Mouse (Mus musculus) intestine, embryonic 14.5 days (tissue): ENCODE data around the gene Lypd6b. TPM values are rescaled to one million over a fixed set of nuclear protein-coding genes. Genes with fewer than 3 reads are reported as not detected.

Source experiments
- ATAC-seq: fragments of 200-750 bp; cut with Nextera tagmentation; replicated peaks from 2 replicates; pipeline ENCODE4 v1.8.0; 2017; ENCODE audit warnings: low read depth, moderate number of reproducible peaks, moderate TSS enrichment, moderate library complexity; ENCODE audit not compliant: low FRiP score, low TSS enrichment
- DNase-seq: peaks from one replicate; pipeline ENCODE4 v3.0.0-alpha.2; 2018; ENCODE audit warnings: low spot score
- H3K27ac ChIP-seq: fragments of 300-500 bp; sonication (generic); 2 replicates; pipeline ENCODE4 v1.5.1; 2014; ENCODE audit warnings: low read depth, mild to moderate bottlenecking, control low read depth
- H3K27me3 ChIP-seq: fragments of 300-500 bp; sonication (generic); replicated peaks from 2 replicates; pipeline ENCODE4 v1.6.1; 2014; ENCODE audit warnings: low read length, control low read depth; ENCODE audit not compliant: control insufficient read depth, insufficient read depth
- H3K36me3 ChIP-seq: fragments of 300-500 bp; sonication (generic); 2 replicates; pipeline ENCODE4 v1.6.1; 2014; ENCODE audit warnings: low read length, control low read depth; ENCODE audit not compliant: control insufficient read depth, insufficient read depth
- H3K4me1 ChIP-seq: fragments of 300-500 bp; sonication (generic); replicated peaks from 2 replicates; pipeline ENCODE4 v1.6.1; 2014; ENCODE audit warnings: low read length, control low read depth, mixed read lengths; ENCODE audit not compliant: control insufficient read depth, insufficient read depth
- H3K4me2 ChIP-seq: fragments of 300-500 bp; sonication (generic); 2 replicates; pipeline ENCODE4 v1.6.1; 2014; ENCODE audit warnings: low read length
- H3K4me3 ChIP-seq: fragments of 300-500 bp; sonication (generic); 2 replicates; pipeline ENCODE4 v1.5.1; 2014; ENCODE audit warnings: low read depth, low read length, control low read depth, mixed read lengths
- H3K9ac ChIP-seq: fragments of 300-500 bp; sonication (generic); 2 replicates; pipeline ENCODE4 v1.6.1; 2014; ENCODE audit warnings: mild to moderate bottlenecking, low read length
- H3K9me3 ChIP-seq: fragments of 300-500 bp; sonication (generic); 2 replicates; pipeline ENCODE4 v1.6.1; 2016; ENCODE audit warnings: low read length, control low read depth; ENCODE audit not compliant: control insufficient read depth
- WGBS: fragments of 180-500 bp; shearing (Covaris S2); extraction: QIAGEN DNeasy Blood & Tissue Kit; methylation state at CpG from one replicate; pipeline ENCODE4 v1.1.7; 2014; 5-methylcytosine and 5-hydroxymethylcytosine counted together
- polyA plus RNA-seq: library from polyadenylated mRNA; unstranded; fragments of >200 nt; fragmentation: Nextera tagmentation; extraction: Ambion mirVana; gene quantifications from 2 replicates; pipeline ENCODE4 v1.2.1, GENCODE M21; 2014

Gene Lypd6b
- polyA plus RNA-seq, 1 experiment from 2014 or later: 3.0 TPM

GRCm38 (mm10) chr2:49845104-49845503 lies 57.6 kb downstream of the Lypd6b start:
- no peaks in the 10 kb centered on the region for H3K9me3 ChIP-seq
- WGBS: 66% methylated on average over 7 of the region's 7 CpGs
- no peak overlapping the region for H3K4me3 ChIP-seq
- no peaks in the 10 kb centered on the region for H3K27me3 ChIP-seq
- H3K4me1 ChIP-seq: no peaks in the 10 kb centered on the region
- no peak overlapping the region for H3K9ac ChIP-seq
- DNase-seq (no peak), ATAC-seq (no peak)
- H3K27ac ChIP-seq: no peak overlapping the region
- H3K36me3 ChIP-seq: no peaks in the 10 kb centered on the region
- no peak overlapping the region for H3K4me2 ChIP-seq

- no peak for ATAC-seq
- Histone ChIP-seq H3K27me3 (no peaks in the 10 kb centered on the region), H3K4me3 (no peak overlapping the region), H3K36me3 (no peaks in the 10 kb centered on the region), H3K4me2 (no peak overlapping the region), H3K9ac (no peak overlapping the region), H3K27ac (no peak overlapping the region), H3K4me1 (no peaks in the 10 kb centered on the region), H3K9me3 (no peaks in the 10 kb centered on the region)
- WGBS: 52% methylated on average over 3 of the region's 3 CpGs
- DNase-seq: no peak
These were observed 58.6 kb downstream of the Lypd6b start for GRCm38 (mm10) chr2:49846097-49846496.

GRCm38 (mm10) chr2:49846880-49847279 lies 59.4 kb downstream of the Lypd6b start:
- H3K27me3 ChIP-seq: no peaks in the 10 kb centered on the region
- H3K36me3 ChIP-seq: no peaks in the 10 kb centered on the region
- H3K9ac ChIP-seq: no peak overlapping the region
- H3K4me2 ChIP-seq: no peak overlapping the region
- ATAC-seq (no peak), DNase-seq (no peak)
- H3K9me3 ChIP-seq: no peaks in the 10 kb centered on the region
- 75% methylated on average over 3 of the region's 3 CpGs for WGBS
- no peaks in the 10 kb centered on the region for H3K4me1 ChIP-seq
- no peak overlapping the region for H3K4me3 ChIP-seq
- no peak overlapping the region for H3K27ac ChIP-seq

DNA sequence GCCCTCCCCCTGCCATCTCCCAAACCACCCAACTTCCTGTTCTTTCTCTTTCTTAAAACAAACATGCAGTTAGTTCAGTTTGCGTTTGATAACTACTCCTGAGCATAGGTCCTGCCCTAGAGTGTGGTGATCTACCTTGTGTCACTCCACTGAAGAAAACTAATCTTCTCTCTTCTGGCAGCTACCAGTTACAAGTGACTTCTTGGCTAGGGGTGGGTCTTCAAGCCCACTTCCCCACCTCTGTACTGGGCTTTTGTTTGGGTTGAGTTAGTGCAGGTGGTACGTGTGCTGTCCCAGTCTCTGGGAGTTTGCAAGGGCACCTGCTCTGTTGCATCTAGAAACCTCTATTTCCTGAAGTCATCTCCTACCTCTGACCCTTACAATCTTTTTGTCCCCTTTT lies 60.3 kb downstream of the Lypd6b start:
- no peaks in the 10 kb centered on the region for H3K4me1 ChIP-seq
- H3K36me3 ChIP-seq: no peaks in the 10 kb centered on the region
- 44% methylated on average over 2 of the region's 2 CpGs for WGBS
- H3K27me3 ChIP-seq: no peaks in the 10 kb centered on the region
- DNase-seq: no peak
- H3K9ac ChIP-seq: no peak overlapping the region
- H3K9me3 ChIP-seq: no peaks in the 10 kb centered on the region
- no peak overlapping the region for H3K4me3 ChIP-seq
- no peak overlapping the region for H3K27ac ChIP-seq
- no peak for ATAC-seq
- no peak overlapping the region for H3K4me2 ChIP-seq

GRCm38 (mm10) chr2:49849771-49850170 lies 62.3 kb downstream of the Lypd6b start:
- Histone ChIP-seq H3K4me3 (no peak overlapping the region), H3K27ac (no peak overlapping the region), H3K36me3 (no peaks in the 10 kb centered on the region), H3K9me3 (no peaks in the 10 kb centered on the region), H3K4me2 (no peak overlapping the region), H3K27me3 (no peaks in the 10 kb centered on the region), H3K9ac (no peak overlapping the region), H3K4me1 (no peaks in the 10 kb centered on the region)
- DNase-seq: no peak
- 79% methylated on average over 1 of the region's 1 CpGs for WGBS
- ATAC-seq: no peak

DNA sequence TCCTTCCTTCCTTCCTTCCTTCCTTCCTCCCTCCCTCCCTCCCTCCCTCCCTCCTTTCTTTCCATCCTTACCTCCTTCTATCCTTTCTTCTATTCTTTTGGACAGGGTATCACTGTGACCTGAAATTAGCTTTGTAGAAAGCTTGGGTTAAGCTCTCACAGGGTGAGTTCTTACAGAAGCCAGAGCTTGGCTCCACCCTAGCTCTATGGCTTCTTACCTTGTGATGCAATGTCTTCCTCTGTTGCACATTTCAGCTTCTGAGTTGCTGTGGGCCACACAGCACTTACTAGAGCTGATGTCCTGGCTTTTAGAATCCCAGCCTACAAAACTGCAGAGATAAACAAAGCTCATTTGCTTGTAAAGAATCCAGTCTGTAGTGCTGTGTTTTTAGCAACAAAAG lies 64.5 kb downstream of the Lypd6b start:
- H3K4me2 ChIP-seq: no peak overlapping the region
- H3K9me3 ChIP-seq: no peaks in the 10 kb centered on the region
- H3K4me1 ChIP-seq: peaks cover 5% of the 10 kb centered on the region; the same call in 1 of the 2 replicates
- no peak overlapping the region for H3K27ac ChIP-seq
- ATAC-seq (no peak), DNase-seq (no peak)
- H3K4me3 ChIP-seq: no peak overlapping the region
- no peaks in the 10 kb centered on the region for H3K36me3 ChIP-seq
- no peak overlapping the region for H3K9ac ChIP-seq
- H3K27me3 ChIP-seq: no peaks in the 10 kb centered on the region

DNA sequence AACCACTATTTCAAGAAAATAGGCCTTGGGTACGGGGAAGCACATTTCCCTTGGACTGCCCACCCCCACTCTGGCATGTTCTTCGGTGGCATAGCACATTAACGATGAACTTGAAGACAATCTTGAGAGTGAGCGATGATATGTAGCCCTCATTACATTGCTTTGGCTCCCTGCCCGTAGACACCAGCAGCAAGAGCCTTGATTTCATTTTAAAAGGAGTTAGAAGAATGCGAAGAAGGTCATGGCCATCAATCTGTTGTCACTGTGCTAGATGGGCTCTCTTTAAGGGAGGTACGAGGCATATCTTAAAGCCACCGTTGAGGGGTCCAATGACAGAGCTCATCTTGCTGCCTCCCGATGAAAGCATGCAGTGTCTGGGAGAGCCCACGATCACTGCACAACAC lies 68.7 kb downstream of the Lypd6b start:
- no peaks in the 10 kb centered on the region for H3K36me3 ChIP-seq
- H3K4me2 ChIP-seq: peak overlapping the region; percentile 21
- no peaks in the 10 kb centered on the region for H3K27me3 ChIP-seq
- no peaks in the 10 kb centered on the region for H3K9me3 ChIP-seq
- DNase-seq: no peak
- WGBS: 43% methylated on average over 10 of the region's 10 CpGs
- ATAC-seq: no peak
- H3K27ac ChIP-seq: no peak overlapping the region
- peaks cover 10% of the 10 kb centered on the region; the same call in 1 of the 2 replicates for H3K4me1 ChIP-seq
- H3K4me3 ChIP-seq: no peak overlapping the region
- H3K9ac ChIP-seq: no peak overlapping the region

DNA sequence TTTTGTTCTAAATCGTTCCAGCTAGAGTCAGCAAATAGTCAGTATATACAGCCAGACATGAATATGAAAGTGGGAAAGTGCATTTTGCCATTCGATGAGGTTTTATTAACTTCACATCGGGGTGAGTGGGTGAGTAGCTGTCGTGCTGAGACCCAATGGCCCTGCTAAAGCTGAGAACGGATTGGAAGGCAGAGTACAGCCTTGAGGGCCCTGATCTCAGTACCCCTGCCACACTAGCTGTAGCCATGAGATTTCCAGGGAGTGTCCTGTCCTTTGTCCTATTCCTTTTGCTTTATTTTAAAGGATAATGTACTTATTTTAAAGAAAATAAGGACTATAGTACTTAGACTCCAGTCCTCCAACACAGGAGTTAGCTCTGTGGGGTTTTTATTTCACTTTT lies 69.1 kb downstream of the Lypd6b start:
- Histone ChIP-seq H3K27ac (no peak overlapping the region), H3K4me1 (peaks cover 10% of the 10 kb centered on the region; the same call in 1 of the 2 replicates), H3K27me3 (no peaks in the 10 kb centered on the region), H3K9ac (no peak overlapping the region), H3K36me3 (no peaks in the 10 kb centered on the region), H3K4me2 (no peak overlapping the region), H3K9me3 (no peaks in the 10 kb centered on the region), H3K4me3 (no peak overlapping the region)
- WGBS: 71% methylated on average over 5 of the region's 5 CpGs
- no peak for ATAC-seq
- DNase-seq: no peak

DNA sequence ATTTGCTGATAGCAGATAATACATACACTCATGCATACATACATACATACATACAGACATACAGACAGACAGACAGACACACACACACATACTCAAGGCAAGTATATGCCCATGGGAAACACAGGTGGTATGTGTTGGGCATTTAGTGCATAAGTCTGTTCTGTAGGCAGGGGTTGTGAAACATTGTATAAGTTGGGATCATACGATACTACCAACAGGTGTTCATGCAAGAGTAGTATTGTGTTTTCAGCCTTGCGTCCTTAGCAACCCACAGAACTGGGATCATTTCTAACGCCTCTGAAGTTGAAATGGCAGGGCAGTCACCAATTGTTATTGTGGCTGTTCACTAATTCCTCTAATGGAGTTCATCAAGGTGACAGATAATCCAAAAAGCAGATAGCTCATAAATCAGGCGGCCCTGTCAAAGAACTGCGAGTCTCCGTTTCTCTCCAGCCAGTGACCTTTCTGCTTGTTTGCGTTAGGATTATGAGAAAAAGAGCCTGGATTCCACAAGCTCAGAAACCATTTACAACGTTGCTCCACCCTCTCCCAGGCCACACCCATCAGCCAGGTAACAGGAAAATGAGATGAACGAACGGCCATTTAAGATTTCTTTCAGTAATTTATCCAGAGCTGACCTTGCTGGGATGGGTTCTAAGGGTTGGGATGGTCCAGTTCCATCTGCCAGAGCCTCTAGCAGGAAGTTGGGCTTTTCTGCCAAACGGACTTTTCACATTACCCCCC lies 72.9 kb downstream of the Lypd6b start:
- no peak overlapping the region for H3K4me3 ChIP-seq
- 0 out of 2 replicates have a peak overlapping the region, but pooled peaks have one; percentile 22 for H3K4me2 ChIP-seq
- no peak overlapping the region for H3K9ac ChIP-seq
- 24% methylated on average over 11 of the region's 11 CpGs for WGBS
- no peak for DNase-seq
- H3K27ac ChIP-seq: no peak overlapping the region
- H3K27me3 ChIP-seq: no peaks in the 10 kb centered on the region
- peaks cover 10% of the 10 kb centered on the region; the same call in 1 of the 2 replicates for H3K4me1 ChIP-seq
- H3K36me3 ChIP-seq: no peaks in the 10 kb centered on the region
- no peaks in the 10 kb centered on the region for H3K9me3 ChIP-seq
- ATAC-seq: peak; percentile 66; the same call in 1 of the 2 replicates
